Mouse (Mus musculus) brain, embryonic 14.5 days (tissue): ENCODE data around the gene Mylk. TPM values are rescaled to one million over a fixed set of nuclear protein-coding genes. Genes with fewer than 3 reads are reported as not detected.

Experiments
- DNase-seq: peaks from one replicate; pipeline ENCODE4 v3.0.0-alpha.2; 2011; ENCODE audit warnings: low read depth
- CTCF ChIP-seq: fragments of 200-500 bp; IDR thresholded peaks from 2 replicates; pipeline ENCODE4 v1.5.1; 2012; ENCODE audit warnings: inconsistent platforms, mild to moderate bottlenecking, moderate library complexity, borderline replicate concordance; ENCODE audit not compliant: insufficient read depth, insufficient read length; ENCODE audit errors: extremely low read depth
- POLR2A ChIP-seq: fragments of 200-500 bp; IDR thresholded peaks from 2 replicates; pipeline ENCODE4 v1.6.1; 2012; ENCODE audit warnings: mild to moderate bottlenecking, inconsistent platforms, borderline replicate concordance; ENCODE audit not compliant: poor library complexity, insufficient read depth, insufficient read length, severe bottlenecking; ENCODE audit errors: extremely low read depth
- polyA plus RNA-seq: library from polyadenylated mRNA; depleted of rRNA; stranded (reverse); fragments of >200 nt; gene quantifications from 2 replicates; pipeline ENCODE4 v1.2.3, GENCODE M21; 2012

Mylk gene
- polyA plus RNA-seq, 1 experiment: 8.9 TPM

- DNase-seq: no peak
- TF ChIP-seq POLR2A (no peak), CTCF (no peak)
Measured at GRCm38 (mm10) chr16:34963008-34963407, 218.0 kb downstream of the Mylk start.

GRCm38 (mm10) chr16:34966620-34967081 is 221.6 kb downstream of the Mylk start:
- DNase-seq: no peak
- TF ChIP-seq CTCF (no peak), POLR2A (no peak)

DNA sequence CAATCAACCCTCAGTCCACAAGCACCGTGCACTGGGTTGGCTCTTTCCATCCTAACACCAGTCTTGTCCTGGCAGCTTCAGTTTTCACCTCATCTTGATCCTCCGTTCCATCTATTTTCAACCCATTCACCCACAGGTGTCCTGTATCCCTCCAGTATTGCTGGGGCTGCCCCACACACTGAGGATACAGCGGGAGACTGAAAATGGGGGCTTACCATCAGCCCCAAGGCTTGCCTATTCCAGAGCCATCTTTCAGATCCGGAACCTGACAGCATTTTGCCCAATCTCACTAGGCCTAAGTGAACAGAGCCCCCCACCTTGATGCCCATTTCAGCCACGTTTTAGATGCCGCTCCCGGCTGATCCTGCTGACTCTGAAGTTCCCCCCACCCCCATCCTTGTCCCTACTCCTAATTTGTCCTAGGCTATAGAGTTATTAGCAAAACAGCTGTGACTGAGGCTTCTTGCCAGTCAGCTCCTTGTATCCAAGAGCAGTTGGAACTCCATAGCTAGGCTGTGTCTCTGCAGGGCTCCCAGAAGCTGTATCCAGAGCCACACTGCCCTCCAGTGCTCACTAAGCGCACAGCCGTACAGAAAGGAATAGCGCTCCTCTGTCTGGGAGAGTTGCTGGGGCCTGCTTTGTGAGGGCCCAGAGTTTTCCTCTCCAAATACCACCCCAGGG is 222.2 kb downstream of the Mylk start:
- DNase-seq: peak; percentile 94

DNA sequence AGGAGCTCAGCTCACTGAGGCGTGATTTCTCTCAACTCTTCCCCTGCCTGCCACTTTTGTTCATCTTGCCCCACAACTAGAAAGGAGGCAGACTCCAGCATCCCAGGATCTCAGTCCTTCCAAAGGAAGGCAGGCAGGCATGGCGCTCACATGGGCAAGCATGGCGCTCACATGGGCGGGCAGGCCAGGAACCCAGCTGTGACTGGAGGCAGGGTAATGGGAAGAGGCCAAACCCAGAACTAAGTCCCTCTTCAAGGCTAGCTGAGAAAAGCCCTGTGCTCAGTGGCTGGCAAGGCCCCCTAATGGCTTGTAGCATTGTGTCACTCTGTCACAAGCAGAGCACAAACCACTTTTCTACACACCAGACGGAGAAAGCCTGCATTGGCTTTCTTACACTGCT is 223.2 kb downstream of the Mylk start:
- DNase-seq: no peak

More for the DNA sequence above, 222.2 kb downstream of the Mylk start:
- TF ChIP-seq CTCF (peak; percentile 93), POLR2A (no peak)

DNA sequence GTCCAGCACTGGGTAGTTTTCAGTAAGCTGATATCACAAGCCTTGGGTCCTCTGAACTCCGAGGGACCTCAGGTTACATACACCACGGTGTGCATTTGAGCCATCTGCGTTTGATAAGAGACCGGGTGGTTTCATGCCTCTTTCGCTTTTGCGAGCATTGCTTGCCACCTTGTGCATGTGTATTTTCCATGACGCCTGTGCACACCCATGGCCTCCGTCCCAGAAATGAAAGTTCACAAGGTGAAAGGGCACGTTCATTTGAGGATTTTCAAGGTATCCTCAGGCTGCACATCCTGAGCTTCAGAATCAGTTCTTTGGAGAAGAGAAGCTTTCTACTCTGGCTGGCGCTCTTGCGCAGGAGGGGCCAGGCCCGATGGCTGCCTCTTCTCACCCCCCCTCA is 227.5 kb downstream of the Mylk start:
- no peak for TF ChIP-seq CTCF
- TF ChIP-seq POLR2A: no peak
- DNase-seq: no peak

More for the DNA sequence above, 223.2 kb downstream of the Mylk start:
- TF ChIP-seq POLR2A (no peak), CTCF (no peak)

DNA sequence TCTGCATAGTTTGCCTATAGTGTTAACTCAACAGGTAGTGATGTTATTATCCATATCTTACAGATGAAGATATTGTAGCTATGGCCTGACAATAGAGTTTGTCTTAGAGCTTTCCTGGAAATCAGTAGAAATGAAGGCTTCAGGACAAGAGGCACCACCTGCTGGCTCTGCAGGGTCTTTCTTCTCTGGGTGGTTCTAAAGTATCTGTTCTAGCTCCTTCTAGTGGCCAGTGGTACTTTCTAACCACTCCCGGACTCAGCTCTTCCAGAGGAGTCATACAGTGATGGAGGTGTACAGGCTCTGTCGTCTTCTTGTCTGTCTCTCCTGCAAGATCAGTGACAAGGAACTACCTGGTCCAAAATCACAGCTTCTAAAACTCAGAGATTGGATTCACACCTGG is 230.5 kb downstream of the Mylk start:
- DNase-seq: no peak
- TF ChIP-seq CTCF (no peak), POLR2A (no peak)

GRCm38 (mm10) chr16:34976630-34977029 is 231.6 kb downstream of the Mylk start:
- TF ChIP-seq POLR2A (no peak), CTCF (peak; percentile 41; the same call in 1 of the 2 replicates)
- DNase-seq: no peak

- no peak for TF ChIP-seq POLR2A
- TF ChIP-seq CTCF: no peak
- DNase-seq: no peak
Measured at GRCm38 (mm10) chr16:34978018-34978417, 233.0 kb downstream of the Mylk start.

GRCm38 (mm10) chr16:34981009-34981408 is 236.0 kb downstream of the Mylk start:
- no peak for TF ChIP-seq POLR2A
- no peak for TF ChIP-seq CTCF
- no peak for DNase-seq

DNA sequence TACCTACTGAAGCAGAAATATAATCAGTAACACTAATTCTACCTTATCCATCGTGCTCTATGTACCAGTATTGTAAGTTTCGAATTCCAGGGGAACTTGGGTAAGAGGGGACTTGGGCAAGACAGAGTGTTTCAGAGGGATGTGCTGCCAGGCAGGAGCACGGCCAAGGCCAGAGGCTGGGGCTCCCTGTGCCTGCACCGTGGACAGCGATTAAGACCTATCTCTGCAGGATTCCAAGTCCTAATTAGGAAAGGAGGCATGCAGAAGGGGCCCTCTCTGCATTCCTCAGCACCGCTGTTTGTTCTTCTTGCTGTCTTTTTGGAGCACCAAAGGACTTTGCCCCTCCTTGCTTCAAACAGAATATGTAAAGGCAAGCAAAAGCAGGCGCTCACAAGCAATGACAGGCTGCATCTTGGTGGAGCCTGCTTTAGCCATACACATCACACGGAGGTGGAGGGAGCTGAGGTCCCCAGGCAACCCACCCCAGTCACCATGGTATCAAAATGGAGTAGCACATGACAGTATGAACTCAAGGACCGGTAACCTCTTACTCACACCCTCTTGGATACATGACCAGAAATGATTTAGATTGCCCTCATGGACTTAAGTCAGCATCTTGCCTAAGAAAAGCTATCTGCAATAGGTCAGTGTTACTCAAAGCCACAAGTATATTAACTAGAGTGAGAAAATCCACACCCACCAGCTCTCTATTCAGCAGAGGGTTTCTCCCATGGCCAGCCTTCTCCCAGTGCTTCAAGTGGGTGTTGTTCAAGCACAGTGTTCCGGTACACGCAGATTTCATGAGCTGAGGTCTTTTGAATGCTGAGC is 239.4 kb downstream of the Mylk start:
- TF ChIP-seq POLR2A: no peak
- no peak for TF ChIP-seq CTCF
- no peak for DNase-seq

DNA sequence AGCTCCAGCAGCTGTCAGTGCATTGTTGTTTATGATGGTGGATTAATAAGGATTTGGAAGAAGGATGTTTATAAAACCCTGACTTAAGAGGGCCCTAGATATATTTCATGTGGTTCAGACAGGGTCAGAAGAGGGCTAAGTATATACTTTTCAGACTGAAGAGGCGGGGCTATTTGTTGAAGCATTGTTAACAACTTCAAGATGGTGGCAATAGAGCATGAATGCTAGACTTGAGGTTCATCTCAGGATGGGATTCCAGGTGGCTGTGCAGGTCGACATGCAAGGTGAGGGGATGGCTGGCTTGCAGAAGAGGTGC is 240.0 kb downstream of the Mylk start:
- DNase-seq: no peak
- TF ChIP-seq POLR2A (no peak), CTCF (no peak)

- no peak for DNase-seq
- TF ChIP-seq CTCF (no peak), POLR2A (no peak)
Measured at GRCm38 (mm10) chr16:34986211-34986825, 241.3 kb downstream of the Mylk start.

DNA sequence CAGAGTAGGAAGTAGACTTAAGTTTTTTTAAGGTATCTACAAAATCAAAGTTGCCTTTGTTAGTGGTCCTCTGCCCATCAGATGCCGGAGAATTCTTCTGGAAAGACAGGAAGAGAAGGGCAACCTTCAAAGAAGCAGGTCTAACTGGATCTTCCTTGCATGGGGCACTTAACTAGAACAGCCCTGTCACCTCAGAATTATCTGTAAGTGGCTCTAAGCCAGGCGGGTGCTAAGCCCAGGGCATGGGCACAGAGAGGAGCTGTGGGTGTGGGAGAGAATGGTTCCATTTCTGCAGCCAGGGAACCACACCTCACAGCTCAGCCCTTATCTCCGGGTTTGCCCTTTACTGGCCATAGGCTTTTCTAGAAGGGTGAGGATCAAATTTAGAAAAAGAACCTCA is 246.4 kb downstream of the Mylk start:
- DNase-seq: no peak
- TF ChIP-seq POLR2A (no peak), CTCF (no peak)
